Mouse (Mus musculus): ENCODE results near the gene Mib2.
A peak's percentile ranks its signal among the peaks of the same experiment; 100 is the strongest.

- TF ChIP-seq GATA1 (IDR thresholded peaks at IDR 0.05; ENCODE audit: borderline replicate concordance, low read length) (no peak), TAL1 (conservative IDR thresholded peaks at IDR 0.05; ENCODE audit: low read depth, low read length) (no peak), POLR2AphosphoS5 (IDR thresholded peaks at IDR 0.05; ENCODE audit: insufficient replicate concordance, low read depth, low read length) (no peak), CTCF (IDR thresholded peaks at IDR 0.05; ENCODE audit: low read depth, low read length) (peak; percentile 48), GATA2 (IDR thresholded peaks at IDR 0.05; ENCODE audit: borderline replicate concordance, low read depth, low read length) (no peak)
These were observed 31.4 kb upstream of the Mib2 start for GRCm38 (mm10) chr4:155700425-155700824.
